Mouse (Mus musculus) bone marrow, adult 2 months (tissue): ENCODE data around the gene Map3k6. TPM values are rescaled to one million over a fixed set of nuclear protein-coding genes. Genes with fewer than 3 reads are reported as not detected.

Experiments
- H3K27ac ChIP-seq: fragments of 200-500 bp; 2 replicates; pipeline ENCODE4 v1.5.1; 2012; ENCODE audit warnings: low read depth, mild to moderate bottlenecking, control low read depth, inconsistent platforms, low read length; ENCODE audit not compliant: control insufficient read depth, poor library complexity, insufficient read depth
- H3K4me1 ChIP-seq: fragments of 200-500 bp; 2 replicates; pipeline ENCODE4 v1.6.1; 2011; ENCODE audit warnings: low read length; ENCODE audit not compliant: control insufficient read depth, insufficient read depth
- H3K4me3 ChIP-seq: fragments of 200-500 bp; replicated peaks from 2 replicates; pipeline ENCODE3; 2011; ENCODE audit warnings: mild to moderate bottlenecking, low read depth, low read length, control low read depth; ENCODE audit not compliant: control insufficient read depth
- CTCF ChIP-seq: fragments of 200-500 bp; IDR thresholded peaks from 2 replicates; pipeline ENCODE4 v1.5.1; 2011; ENCODE audit warnings: low read length, control low read depth; ENCODE audit not compliant: control insufficient read depth, insufficient read depth
- POLR2A ChIP-seq: fragments of 200-500 bp; IDR thresholded peaks from 2 replicates; pipeline ENCODE4 v1.6.1; 2011; ENCODE audit warnings: low read depth, mild to moderate bottlenecking, control low read depth, low read length, borderline replicate concordance; ENCODE audit not compliant: control insufficient read depth
- WGBS: fragments of 180-500 bp; shearing (Covaris S2); methylation state at CpG from one replicate; pipeline ENCODE4 v1.1.7; 2018; 5-methylcytosine and 5-hydroxymethylcytosine counted together
- polyA plus RNA-seq: library from polyadenylated mRNA; stranded (reverse); fragments of >200 nt; gene quantifications from 2 replicates; pipeline ENCODE4 v1.2.4, GENCODE M21; 2011; ENCODE audit warnings: low replicate concordance; ENCODE audit not compliant: missing spikeins, insufficient read depth, insufficient read length

Map3k6 gene
- polyA plus RNA-seq, 1 experiment = 14.8 TPM

DNA sequence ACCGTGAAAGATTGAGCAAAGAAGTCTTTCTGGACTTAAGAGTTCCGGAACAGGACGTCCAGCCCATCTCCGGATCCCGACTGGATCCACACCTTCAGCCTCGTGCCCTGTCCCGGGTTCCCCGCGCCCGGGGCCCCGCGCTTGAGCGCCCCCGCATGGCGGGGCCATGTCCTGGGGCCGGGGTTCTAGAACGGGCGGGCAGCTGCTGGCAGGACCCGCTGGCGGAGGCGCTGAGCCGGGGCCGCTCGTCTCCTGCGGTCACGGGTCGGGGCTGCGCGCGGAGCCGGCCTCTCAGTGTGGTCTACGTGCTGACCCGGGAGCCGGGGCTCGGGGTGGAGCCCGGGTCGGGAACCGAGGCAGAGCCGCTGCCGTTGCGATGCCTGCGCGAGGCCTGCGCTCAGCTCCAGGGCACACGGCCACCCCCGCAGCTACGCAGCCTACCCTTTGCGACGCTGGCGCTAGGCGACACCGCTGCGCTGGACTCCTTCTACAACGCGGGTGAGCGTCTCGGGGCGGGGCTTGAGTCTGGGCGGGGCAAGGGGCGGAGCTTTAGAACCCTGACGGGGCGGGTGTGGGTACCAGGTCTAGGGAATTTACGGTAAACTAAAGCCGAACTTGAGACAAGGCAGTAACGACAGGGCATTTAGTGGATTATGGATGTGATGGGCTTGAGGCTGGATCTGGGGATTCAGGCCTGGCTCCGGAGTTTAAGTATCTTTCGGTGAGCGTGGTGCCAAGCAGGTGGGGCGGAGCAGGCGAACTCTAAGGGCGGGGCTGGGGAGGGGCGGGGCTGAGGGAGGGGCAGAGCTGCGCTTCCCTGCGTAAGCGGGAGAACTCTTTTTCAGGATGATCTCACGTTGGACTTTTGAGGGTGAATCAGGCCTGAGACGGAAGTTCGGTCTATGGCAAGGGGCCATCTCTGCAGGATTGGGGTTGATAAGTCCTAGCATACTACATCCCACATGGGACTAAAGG is 603 bp downstream of the Map3k6 start:
- Histone ChIP-seq H3K27ac (peak overlapping the region; percentile 87), H3K4me3 (peak overlapping the region; percentile 81), H3K4me1 (peaks cover 1% of the 10 kb centered on the region; the same call in 1 of the 2 replicates)
- WGBS = under 1% methylated on average over 78 of the region's 78 CpGs
- TF ChIP-seq CTCF (no peak; the same call in 1 of the 2 replicates), POLR2A (peak; percentile 82)

DNA sequence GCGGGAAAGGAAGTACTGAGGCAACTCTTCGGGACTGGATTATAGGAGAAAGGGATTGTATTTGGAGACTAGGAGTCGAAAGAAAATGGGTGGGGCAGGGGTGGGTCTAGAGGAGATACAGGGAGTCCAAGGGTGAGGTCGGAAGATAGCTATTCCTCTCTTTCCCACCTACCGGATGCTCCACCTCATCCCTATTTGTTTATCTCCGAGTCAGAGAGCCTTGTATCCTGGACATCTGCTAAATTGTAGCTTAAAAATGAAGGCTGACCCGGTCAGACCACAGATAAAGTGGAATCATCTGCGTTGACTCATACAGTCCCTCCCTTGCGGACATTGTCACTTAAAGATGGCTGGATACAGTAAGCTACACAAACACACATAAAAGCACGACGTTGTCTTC is 1.3 kb downstream of the Map3k6 start:
- WGBS = 42% methylated on average over 11 of the region's 11 CpGs
- TF ChIP-seq POLR2A (no peak), CTCF (no peak)
- H3K27ac ChIP-seq = no peak overlapping the region
- peaks cover 1% of the 10 kb centered on the region; the same call in 1 of the 2 replicates for H3K4me1 ChIP-seq
- H3K4me3 ChIP-seq = peak overlapping the region; percentile 32

DNA sequence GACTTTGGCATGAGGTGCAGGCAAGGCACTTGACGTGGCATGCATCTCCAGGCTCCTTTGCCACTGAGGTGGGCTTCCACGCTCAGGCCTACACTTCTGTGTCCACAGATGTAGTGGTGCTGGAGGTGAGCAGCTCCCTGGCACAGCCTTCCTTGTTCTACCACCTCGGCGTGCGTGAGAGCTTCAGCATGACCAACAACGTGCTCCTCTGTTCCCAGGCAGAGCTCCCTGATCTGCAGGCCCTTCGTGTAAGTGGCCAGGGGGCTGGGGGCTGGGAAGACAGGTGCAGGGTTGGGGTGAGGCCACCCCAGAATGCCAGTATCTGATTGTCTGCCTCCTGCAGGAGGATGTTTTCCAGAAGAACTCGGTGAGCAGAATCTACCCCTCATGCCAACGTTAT is 2.1 kb downstream of the Map3k6 start:
- no peak overlapping the region for H3K27ac ChIP-seq
- TF ChIP-seq CTCF = no peak
- no peak for TF ChIP-seq POLR2A
- H3K4me3 ChIP-seq = no peak overlapping the region
- peaks cover 1% of the 10 kb centered on the region for H3K4me1 ChIP-seq
- WGBS = 86% methylated on average over 9 of the region's 9 CpGs

DNA sequence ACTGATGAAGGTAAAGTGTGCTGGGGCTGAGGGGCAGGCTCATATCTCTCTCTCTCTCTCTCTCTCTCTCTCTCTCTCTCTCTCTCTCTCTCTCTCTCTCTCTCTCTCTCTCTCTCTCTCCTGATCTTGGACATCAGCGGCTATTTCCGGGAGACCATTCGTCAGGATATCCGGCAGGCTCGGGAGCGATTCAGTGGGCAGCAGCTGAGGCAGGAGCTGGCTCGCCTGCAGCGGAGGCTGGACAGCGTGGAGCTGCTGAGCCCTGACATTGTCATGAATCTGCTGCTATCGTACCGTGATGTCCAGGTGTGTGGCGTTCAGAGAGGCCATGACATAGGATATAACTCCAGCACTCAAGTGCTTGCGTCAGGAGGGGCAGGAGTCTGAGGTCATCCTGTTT is 2.9 kb downstream of the Map3k6 start:
- H3K27ac ChIP-seq = no peak overlapping the region
- TF ChIP-seq POLR2A (no peak), CTCF (no peak)
- no peak overlapping the region for H3K4me3 ChIP-seq
- peaks cover 1% of the 10 kb centered on the region for H3K4me1 ChIP-seq
- 84% methylated on average over 13 of the region's 13 CpGs for WGBS

DNA sequence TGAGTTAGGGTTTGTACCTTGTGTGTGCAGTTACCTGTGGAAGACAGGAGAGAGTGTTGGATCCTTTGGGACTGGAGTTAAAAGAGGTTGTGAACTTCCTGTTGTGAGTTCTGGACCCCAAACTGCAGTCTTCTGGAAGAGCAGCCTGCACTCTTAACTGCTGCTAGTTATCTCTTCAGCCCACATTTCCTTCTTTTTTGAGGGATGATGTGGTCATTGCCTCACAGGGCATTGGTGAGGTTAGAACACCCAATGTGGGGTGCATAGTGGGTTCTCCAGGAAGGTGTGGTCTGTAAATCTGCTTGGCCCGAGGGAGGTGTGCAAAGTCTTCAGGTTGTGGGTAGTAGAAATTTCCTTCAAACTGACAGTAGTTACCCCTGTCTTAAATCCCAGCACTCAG is 3.7 kb downstream of the Map3k6 start:
- TF ChIP-seq CTCF (no peak), POLR2A (no peak)
- Histone ChIP-seq H3K27ac (no peak overlapping the region), H3K4me3 (no peak overlapping the region), H3K4me1 (no peaks in the 10 kb centered on the region; the same call in none of the 2 replicates)
- WGBS = 0% methylated on average over 1 of the region's 1 CpGs

DNA sequence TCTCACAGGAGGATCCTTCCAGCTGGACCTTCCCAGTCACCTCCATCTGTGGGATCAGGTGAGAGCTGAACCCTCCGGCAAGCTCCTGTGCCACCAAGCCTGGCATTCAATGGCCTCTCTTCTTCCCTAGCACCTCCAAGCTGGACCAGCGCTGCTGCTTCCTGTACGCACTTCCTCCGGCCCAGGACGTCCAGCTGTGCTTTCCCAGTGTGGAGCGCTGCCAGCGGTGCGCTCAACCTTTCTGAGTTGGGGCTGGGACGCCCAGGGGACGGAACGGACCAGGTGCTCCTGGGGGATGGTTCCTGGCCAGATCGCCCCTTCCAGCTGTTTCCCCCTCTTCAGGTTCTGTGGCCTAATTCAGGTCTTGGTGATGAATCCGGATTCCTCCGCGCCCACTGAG is 6.5 kb downstream of the Map3k6 start:
- H3K27ac ChIP-seq = peak overlapping the region; percentile 30; the same call in 1 of the 2 replicates
- TF ChIP-seq POLR2A (no peak), CTCF (no peak)
- no peaks in the 10 kb centered on the region; the same call in 1 of the 2 replicates for H3K4me1 ChIP-seq
- 67% methylated on average over 15 of the region's 15 CpGs for WGBS
- H3K4me3 ChIP-seq = no peak overlapping the region

DNA sequence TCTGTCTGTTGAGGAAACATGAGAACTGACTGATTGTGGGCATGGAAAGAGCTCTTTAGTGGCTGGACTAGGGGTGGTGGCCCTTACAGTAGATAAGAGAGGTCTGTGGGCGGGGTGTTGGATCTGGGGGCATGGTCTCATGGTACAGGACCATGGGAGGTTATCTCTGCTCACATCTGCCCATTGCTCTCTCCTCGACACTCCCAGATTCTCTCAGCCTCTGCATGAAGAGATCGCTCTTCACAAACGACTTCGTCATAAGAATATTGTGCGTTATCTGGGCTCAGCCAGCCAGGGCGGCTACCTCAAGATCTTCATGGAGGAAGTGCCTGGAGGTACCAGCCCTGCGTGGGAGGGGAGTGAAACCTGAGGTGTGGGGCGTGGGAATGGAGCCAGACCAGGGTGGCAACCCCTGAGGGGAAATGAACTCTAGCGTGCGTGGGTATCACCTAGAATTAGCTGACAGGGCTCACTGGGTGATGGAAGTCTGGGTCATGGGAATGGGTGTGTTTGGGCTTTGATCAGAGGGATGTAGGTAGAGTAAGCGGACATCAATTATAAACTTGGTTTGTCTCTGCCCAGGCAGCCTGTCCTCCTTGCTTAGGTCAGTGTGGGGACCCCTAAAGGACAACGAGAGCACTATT is 7.3 kb downstream of the Map3k6 start:
- H3K4me1 ChIP-seq = no peaks in the 10 kb centered on the region; the same call in 1 of the 2 replicates
- no peak overlapping the region for H3K4me3 ChIP-seq
- H3K27ac ChIP-seq = peak overlapping the region; percentile 30; the same call in 1 of the 2 replicates
- no peak for TF ChIP-seq POLR2A
- no peak for TF ChIP-seq CTCF
- 35% methylated on average over 13 of the region's 13 CpGs for WGBS

DNA sequence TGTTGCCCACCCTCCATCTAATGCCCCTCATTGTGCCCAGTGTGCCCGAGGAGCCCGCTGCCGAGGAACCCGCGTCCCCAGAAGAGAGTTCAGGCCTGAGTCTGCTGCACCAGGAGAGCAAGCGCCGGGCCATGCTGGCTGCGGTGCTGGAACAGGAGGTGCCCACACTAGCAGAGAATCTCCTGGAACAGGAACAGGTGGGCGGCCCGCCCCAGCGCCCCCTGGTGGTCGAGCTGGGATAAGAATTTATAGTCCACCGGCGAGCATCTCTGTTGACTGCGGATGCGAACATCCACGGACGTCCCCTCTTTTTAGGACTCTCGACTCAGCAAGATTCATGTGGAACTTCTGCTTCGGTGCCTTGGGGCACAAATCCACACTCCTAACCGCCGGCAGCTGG is 10.0 kb downstream of the Map3k6 start:
- TF ChIP-seq CTCF = peak; percentile 72
- no peak for TF ChIP-seq POLR2A
- 7% methylated on average over 22 of the region's 22 CpGs for WGBS
- H3K4me3 ChIP-seq = no peak overlapping the region

More for the DNA sequence above, 10.0 kb downstream of the Map3k6 start:
- no peaks in the 10 kb centered on the region; the same call in 1 of the 2 replicates for H3K4me1 ChIP-seq
- no peak overlapping the region for H3K27ac ChIP-seq
